Mouse (Mus musculus): ENCODE measurements around the gene Cog5.

The Cog5 gene

DNA sequence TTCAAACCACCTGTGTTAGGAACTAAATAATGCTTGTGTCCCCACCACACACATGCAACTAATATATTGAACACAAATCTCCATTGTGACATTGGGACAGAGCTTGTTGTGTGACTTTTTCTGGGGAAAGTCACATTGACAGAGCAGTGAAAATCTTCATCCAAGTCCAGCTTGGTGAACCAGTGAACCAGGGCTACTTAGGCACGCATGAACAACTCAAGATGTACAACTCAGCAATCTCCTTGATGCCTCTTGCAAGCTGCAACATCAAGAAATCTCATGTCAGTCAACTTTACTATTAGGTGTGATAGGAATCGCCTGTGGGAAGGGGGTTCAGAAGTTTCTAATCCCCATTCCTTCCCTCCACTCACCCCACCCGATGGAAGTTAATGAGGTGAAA is 169.0 kb downstream of the Cog5 start:
- DNase-seq (ENCODE audit: low spot score in 2 of 2), result no peak

- no peak for DNase-seq (ENCODE audit: low spot score in 2 of 2)
These were observed 170.2 kb downstream of the Cog5 start for GRCm38 (mm10) chr12:31824831-31825230.

GRCm38 (mm10) chr12:31825821-31826220 is 171.2 kb downstream of the Cog5 start:
- DNase-seq (ENCODE audit: low spot score in 2 of 2), result no peak

GRCm38 (mm10) chr12:31826476-31826875 is 171.8 kb downstream of the Cog5 start:
- no peak for DNase-seq (ENCODE audit: low spot score in 2 of 2)

DNA sequence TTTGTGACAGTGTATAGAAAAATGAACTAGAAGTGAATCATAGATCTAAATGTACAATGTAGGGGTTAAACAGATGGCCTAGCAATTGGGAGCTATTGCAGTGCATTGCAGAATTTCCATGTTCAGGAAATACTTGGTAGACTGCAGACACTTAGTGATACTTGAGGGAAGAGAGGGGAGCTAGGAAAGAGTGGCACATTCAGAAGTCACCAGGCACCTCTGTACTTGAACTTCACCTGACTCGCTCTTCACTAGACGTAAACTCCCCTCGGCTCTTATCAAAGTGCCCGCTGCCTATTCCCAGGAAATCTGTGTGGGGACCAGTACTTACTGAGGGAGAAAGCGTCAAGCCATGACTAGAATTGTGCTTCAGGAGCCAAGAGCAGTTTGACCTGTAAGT is 180.8 kb downstream of the Cog5 start:
- no peak for DNase-seq (ENCODE audit: low spot score in 2 of 2)

- DNase-seq (ENCODE audit: low spot score in 2 of 2), result no peak
These were observed 181.5 kb downstream of the Cog5 start for GRCm38 (mm10) chr12:31836211-31836610.

DNA sequence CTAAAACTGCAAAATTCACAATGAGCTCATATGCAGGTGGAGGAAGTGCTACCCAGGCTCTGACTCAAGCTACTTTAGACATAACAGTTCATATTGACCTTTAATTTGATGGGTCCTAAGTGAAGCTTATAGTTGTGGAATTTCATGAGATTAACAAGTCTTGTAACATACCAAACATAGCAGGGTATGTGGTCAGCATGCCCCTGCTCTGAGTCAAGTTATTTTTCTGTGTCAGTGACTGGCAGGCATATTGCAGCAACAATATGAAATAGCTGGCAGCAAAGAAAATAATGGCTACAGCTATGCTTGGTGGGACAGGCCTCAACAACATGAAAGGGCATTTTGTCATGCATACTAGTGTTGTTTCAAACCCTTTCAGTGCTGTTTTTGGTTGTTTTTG is 183.9 kb downstream of the Cog5 start:
- no peak for DNase-seq (ENCODE audit: low spot score in 2 of 2)

DNA sequence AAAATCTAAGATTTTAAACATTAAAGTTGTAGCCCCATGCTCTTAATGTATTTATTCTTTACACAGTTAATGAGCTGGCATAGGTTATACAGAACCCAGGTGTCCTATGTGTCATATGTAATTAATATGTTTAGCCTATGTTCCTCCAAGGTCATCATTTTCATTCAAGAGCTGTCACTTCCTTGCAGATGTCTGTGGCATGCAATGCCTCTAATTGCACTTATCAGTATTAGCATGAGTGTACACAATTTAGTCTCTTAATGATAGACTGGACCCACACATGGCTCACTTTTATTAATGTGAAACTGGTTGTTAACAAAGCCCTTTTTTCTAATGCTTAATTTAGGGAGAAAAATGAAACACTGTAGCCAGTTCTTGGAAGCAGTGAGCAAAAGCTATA is 184.6 kb downstream of the Cog5 start:
- no peak for DNase-seq (ENCODE audit: low spot score in 2 of 2)

DNA sequence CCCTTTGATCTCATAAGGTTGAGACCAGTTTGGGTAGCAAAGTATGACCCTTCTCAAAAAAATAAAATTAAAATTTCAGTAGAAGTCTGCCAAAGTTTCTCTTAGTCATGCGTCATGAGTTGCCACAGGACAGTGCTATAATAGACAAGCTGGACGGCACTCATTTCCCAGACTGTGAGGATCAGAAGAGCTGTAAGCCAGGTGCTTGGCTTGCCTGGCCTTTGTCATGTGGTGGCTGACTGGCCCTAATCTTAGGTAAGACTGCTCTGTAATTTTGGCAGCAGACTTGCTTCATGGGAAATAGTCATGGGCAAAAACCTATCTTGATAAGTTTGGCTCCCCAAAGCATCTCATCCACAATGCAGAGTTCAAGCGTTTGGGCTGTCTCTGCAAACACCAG is 191.4 kb downstream of the Cog5 start:
- no peak for DNase-seq (ENCODE audit: low spot score in 2 of 2)

DNA sequence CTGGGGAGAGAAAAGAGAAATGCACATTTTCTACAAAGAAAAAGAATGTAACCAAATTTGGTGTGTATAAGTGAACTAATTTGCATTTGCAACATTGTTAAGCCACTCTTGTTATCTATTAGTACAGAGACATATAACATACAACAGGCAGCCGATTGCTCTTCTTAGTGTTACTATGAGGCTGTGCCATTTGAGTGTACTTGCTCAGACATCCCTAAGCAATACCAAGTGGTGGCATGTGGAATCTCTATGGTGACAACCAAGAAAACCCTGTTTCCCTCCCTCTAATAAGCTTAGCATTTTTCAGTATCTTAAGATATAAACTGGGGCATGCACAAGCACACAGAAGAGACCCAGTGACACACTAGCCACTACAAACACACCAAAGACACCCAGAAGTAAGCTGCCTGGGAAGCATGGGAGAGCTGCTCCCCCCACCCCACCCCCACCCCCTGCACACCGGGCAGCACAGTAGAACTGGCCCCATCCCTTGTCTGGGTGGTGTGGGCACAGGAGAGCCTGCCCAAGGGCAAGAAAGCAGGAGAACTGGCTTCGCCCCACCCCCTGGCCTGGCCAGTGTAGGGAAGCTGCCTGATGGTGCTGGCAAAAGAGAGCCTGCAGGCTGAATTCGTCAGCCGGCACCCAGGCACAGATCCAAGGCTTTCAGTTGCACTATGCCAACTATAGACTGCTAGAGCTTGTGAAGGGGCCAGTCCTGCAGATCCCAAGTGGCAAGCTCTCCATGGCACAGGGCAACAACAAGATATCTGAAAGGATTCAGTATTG is 194.2 kb downstream of the Cog5 start:
- DNase-seq (ENCODE audit: low spot score in 2 of 2), result no peak

- DNase-seq (ENCODE audit: low spot score in 2 of 2), result no peak
These were observed 194.9 kb downstream of the Cog5 start for GRCm38 (mm10) chr12:31849601-31850000.

DNA sequence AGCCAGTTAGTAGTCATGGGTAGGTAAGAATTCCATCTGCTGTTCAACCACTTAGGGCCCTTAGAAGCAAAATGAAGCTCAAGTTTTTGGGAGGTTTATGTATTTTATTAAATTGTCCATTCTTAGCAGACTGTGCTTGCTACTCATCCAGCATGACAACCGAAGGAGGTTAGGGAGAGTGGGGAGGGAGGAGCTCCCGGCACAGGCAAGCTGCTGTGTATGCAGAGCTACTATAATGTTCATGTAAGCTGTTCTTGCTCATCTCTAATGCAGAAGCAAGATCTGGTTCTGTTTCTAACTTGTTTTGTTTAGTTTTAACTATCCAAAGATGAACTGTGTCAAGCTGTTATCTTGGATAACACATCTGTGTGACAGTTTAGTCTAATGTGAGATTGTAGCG is 199.4 kb downstream of the Cog5 start:
- DNase-seq (ENCODE audit: low spot score in 2 of 2), result no peak

DNA sequence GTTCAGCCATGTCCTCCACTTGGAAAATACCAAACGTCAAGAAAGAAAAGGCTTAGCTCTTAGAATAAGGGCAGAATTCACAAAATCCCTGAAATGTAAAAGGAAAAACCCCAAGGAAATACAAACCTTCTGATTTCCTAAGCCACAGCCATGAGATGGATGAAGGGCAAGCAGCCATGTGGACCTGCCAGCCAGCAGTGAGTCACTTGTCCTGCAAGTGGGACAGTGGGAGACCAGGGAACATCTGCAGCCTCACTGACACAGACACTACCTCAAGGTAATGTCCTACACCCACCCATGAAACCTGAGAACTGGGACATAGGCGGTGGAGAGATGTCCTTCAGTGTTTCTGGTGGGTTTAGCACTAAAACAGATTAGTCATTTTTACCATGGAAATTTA is 200.1 kb downstream of the Cog5 start:
- no peak for DNase-seq (ENCODE audit: low spot score in 2 of 2)

GRCm38 (mm10) chr12:31857784-31858183 is 203.1 kb downstream of the Cog5 start:
- DNase-seq (ENCODE audit: low spot score in 2 of 2), result no peak

GRCm38 (mm10) chr12:31862668-31863538 is 208.2 kb downstream of the Cog5 start:
- DNase-seq (ENCODE audit: low spot score in 2 of 2), result no peak

DNA sequence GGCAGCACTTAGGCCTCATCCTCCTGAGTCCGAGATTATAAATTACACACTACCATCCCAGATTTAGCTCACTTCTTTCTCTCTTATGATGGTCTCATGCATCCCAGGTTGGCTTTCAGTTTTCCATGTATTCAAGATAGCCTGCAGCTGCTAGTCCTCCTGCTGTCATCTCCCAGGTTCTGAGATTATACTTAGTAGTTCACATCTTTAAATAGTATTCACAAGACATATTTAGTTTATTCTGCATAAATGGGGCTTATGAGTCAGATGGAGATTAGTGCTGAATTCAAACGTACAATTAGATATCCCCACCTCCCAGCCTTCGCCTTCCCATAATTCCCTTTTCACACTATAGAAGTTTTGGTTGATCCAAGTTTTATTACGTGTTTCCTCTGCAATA is 222.1 kb downstream of the Cog5 start:
- no peak for DNase-seq (ENCODE audit: low spot score in 2 of 2)

- no peak for DNase-seq (ENCODE audit: low spot score in 2 of 2)
These were observed 228.1 kb downstream of the Cog5 start for GRCm38 (mm10) chr12:31882736-31883135.

- DNase-seq (ENCODE audit: low spot score in 2 of 2), result no peak
These were observed 229.7 kb downstream of the Cog5 start for GRCm38 (mm10) chr12:31884365-31884764.

DNA sequence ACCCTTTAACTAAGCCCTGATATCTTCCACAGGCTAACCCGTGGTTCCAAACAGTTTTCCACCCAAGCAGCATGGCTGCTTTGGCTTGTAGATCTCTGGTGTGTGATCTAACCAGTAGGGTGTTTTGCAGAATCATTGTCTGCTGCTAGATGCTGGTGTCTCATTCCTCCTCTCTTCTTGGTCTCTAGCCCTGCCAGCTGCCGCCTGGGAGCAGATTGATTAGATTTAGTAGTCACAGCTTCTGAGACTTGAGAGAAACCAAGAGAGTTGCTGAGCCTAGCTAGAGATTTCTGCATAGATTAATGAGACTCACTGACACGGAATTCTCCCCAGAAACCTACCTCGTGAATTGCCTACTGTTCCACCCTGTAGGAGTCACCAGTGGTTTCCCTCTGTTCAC is 230.4 kb downstream of the Cog5 start:
- no peak for DNase-seq (ENCODE audit: low spot score in 2 of 2)

DNA sequence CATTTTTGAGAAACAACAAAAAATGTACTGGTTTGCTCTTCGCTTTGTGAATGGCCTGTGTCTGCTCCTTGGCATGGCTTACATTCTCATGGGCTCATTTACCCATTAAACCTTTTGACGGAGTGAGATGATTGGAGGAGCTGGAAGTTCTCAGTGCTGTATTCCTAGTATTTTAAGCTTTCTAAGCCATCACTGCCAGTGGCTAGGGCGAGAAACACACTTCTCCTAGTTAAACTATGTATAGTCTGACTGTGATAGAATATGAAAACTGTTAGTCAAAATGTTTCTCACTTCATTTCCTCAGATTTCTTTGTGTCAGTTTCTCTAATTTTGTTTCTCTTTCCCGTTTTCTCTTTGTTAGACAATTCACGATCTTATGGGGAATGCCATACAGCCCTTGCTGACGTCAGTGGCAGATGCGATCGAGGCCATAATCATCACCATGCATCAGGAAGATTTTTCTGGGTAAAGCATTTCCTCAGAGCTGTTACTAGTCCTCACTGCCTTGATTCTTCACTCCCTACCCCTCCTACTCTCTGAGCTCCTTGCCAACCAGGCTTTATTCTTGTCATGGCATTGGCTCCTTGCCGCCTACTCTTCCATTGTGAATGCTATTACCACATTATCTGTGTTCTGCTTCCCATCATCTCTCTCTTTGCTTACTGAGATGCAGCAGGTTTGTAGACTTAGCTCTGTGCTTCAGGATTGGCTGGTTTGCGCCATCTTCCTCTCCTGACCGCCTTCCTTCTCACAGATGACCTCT is 231.4 kb downstream of the Cog5 start:
- DNase-seq (ENCODE audit: low spot score in 2 of 2), result no peak

GRCm38 (mm10) chr12:31890685-31891084 is 236.0 kb downstream of the Cog5 start:
- no peak for DNase-seq (ENCODE audit: low spot score in 2 of 2)

DNA sequence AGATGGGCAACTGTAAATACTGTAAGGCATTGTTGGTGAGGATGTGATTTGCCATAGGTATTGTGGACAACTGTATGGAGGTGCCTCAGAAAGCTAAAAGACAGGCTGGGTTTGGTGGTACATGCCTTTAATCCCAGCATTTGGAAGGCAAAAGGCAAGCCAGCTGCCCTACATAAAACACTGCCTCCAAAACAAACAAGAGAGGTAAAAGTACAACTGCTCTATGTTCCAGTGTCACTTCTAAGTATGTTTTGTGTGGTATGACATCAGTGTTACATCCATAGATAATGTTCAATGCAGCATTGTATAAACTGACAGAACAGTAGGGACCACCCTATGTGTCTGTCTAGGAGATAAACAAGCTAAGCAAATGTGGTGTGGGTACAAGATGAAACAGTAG is 237.4 kb downstream of the Cog5 start:
- no peak for DNase-seq (ENCODE audit: low spot score in 2 of 2)
